Mouse (Mus musculus): ENCODE measurements around the gene Tspan9.

GRCm38 (mm10) chr6:128124222-128124971, 19.0 kb downstream of the Tspan9 start:
- TF ChIP-seq CTCF (conservative IDR thresholded peaks at IDR 0.05; ENCODE audit: insufficient read depth, insufficient read length, low read depth, low read length) (no peak), POLR2A (IDR thresholded peaks at IDR 0.05; ENCODE audit: low read depth, low read length) (no peak)

All from kidney, adult 2 months (tissue).